Mouse (Mus musculus) activated CD4-positive, CD25-positive, alpha-beta regulatory T cell, adult 4 months (primary cell): ENCODE results near the gene Cd302. TPM values are rescaled to one million over a fixed set of nuclear protein-coding genes. Genes with fewer than 3 reads are reported as not detected.

ENCODE experiments used
- polyA plus RNA-seq, 2 experiments: library from polyadenylated mRNA; unstranded; fragments of 100-300 nt; shearing (Covaris generic); gene quantifications; one replicate each; pipeline ENCODE4 v1.2.1; 2017

Cd302 gene
- polyA plus RNA-seq, 2 experiments from 2014 or later = 2.2 to 5.4 TPM

Other genes starting within 250 kb of the Cd302 start
- gene Baz2b, start 74.6 kb downstream of the Cd302 start, polyA plus RNA-seq = 10 to 100 TPM; 26.0 to 32.0 TPM
- gene March7, start 74.6 kb downstream of the Cd302 start, polyA plus RNA-seq = 100 to 1,000 TPM in 1 of 2 experiments, 10 to 100 TPM in 1; 83.0 to 101 TPM
- gene Ly75, start 98.8 kb upstream of the Cd302 start, polyA plus RNA-seq = 10 to 100 TPM; 13.9 to 15.7 TPM